Mouse (Mus musculus): ENCODE measurements around the gene Caln1. TPM values are rescaled to one million over a fixed set of nuclear protein-coding genes. Genes with fewer than 3 reads are reported as not detected.

The Caln1 gene
- total RNA-seq, 2 experiments from 2014 or later, result 116 to 124 TPM

- Histone ChIP-seq H3K27ac (no peak overlapping the region), H3K4me3 (no peak overlapping the region)
- intact Hi-C loops (cut with DNase I), result no loop called here
- TF ChIP-seq CTCF (IDR thresholded peaks at IDR 0.05), result no peak
- DNase-seq (ENCODE audit: extremely low spot score in 1 of 2, low spot score in 2 of 2), result no peak
Measured at GRCm38 (mm10) chr5:130400136-130400917, 31.1 kb downstream of the Caln1 start.

GRCm38 (mm10) chr5:130405201-130405600 is 35.9 kb downstream of the Caln1 start:
- intact Hi-C loops (cut with DNase I), result loop anchor here (2.0 to 5.0 kb wide), 3 partner anchors 128 to 448 kb away; no protein-coding TSS in a partner anchor
- Histone ChIP-seq H3K27ac (no peak overlapping the region), H3K4me3 (no peak overlapping the region)
- peak; percentile 93 for TF ChIP-seq CTCF (IDR thresholded peaks at IDR 0.05)
- DNase-seq (ENCODE audit: extremely low spot score in 1 of 2, low spot score in 2 of 2), result peak; percentile 51 to 73

- DNase-seq (ENCODE audit: extremely low spot score in 1 of 2, low spot score in 2 of 2), result no peak
- H3K4me3 ChIP-seq, result no peak overlapping the region
- no peak overlapping the region for H3K27ac ChIP-seq
- TF ChIP-seq CTCF (IDR thresholded peaks at IDR 0.05), result no peak
- intact Hi-C loops (cut with DNase I), result loop anchor here (5.0 kb wide), 2 partner anchors 132 to 403 kb away; no protein-coding TSS in a partner anchor
Measured at GRCm38 (mm10) chr5:130409706-130410105, 40.5 kb downstream of the Caln1 start.

GRCm38 (mm10) chr5:130411516-130411915 is 42.3 kb downstream of the Caln1 start:
- H3K4me3 ChIP-seq, result 0 out of 2 replicates have a peak overlapping the region, but pooled peaks have one; percentile 5
- H3K27ac ChIP-seq, result no peak overlapping the region
- DNase-seq (ENCODE audit: extremely low spot score in 1 of 2, low spot score in 2 of 2), result peak; percentile 31 to 47
- intact Hi-C loops (cut with DNase I), result no loop called here
- TF ChIP-seq CTCF (IDR thresholded peaks at IDR 0.05), result no peak

- intact Hi-C loops (cut with DNase I), result loop anchor here (5.0 kb wide), 1 partner anchor 365 kb away; no protein-coding TSS in a partner anchor
- no peak for TF ChIP-seq CTCF (IDR thresholded peaks at IDR 0.05)
- H3K4me3 ChIP-seq, result no peak overlapping the region
- DNase-seq (ENCODE audit: extremely low spot score in 1 of 2, low spot score in 2 of 2), result no peak
- H3K27ac ChIP-seq, result no peak overlapping the region
Measured at GRCm38 (mm10) chr5:130447438-130447837, 78.2 kb downstream of the Caln1 start.

- no peak for TF ChIP-seq CTCF (IDR thresholded peaks at IDR 0.05)
- peak; percentile 49 to 61 for DNase-seq (ENCODE audit: extremely low spot score in 1 of 2, low spot score in 2 of 2)
- Histone ChIP-seq H3K4me3 (peak overlapping the region; percentile 75), H3K27ac (peak overlapping the region; percentile 90)
- intact Hi-C loops (cut with DNase I), result loop anchor here (2.0 to 5.0 kb wide), 2 partner anchors 364 to 404 kb away; no protein-coding TSS in a partner anchor
Measured at GRCm38 (mm10) chr5:130448491-130448890, 79.2 kb downstream of the Caln1 start.

- no peak for TF ChIP-seq CTCF (IDR thresholded peaks at IDR 0.05)
- DNase-seq (ENCODE audit: extremely low spot score in 1 of 2, low spot score in 2 of 2), result peak; percentile 63 to 78
- intact Hi-C loops (cut with DNase I), result loop anchor here (2.0 to 5.0 kb wide), 2 partner anchors 363 to 404 kb away; no protein-coding TSS in a partner anchor
- Histone ChIP-seq H3K27ac (peak overlapping the region; percentile 90), H3K4me3 (peak overlapping the region; percentile 75)
Measured at GRCm38 (mm10) chr5:130448931-130449856, 79.9 kb downstream of the Caln1 start.

GRCm38 (mm10) chr5:130450031-130450541 is 80.8 kb downstream of the Caln1 start:
- peak; percentile 35 to 46 for DNase-seq (ENCODE audit: extremely low spot score in 1 of 2, low spot score in 2 of 2)
- Histone ChIP-seq H3K4me3 (peak overlapping the region; percentile 75), H3K27ac (peak overlapping the region; percentile 90)
- intact Hi-C loops (cut with DNase I), result loop anchor here (10.0 kb wide), 1 partner anchor 225 kb away; no protein-coding TSS in a partner anchor
- peak; percentile 52 for TF ChIP-seq CTCF (IDR thresholded peaks at IDR 0.05)

- no peak for DNase-seq (ENCODE audit: extremely low spot score in 1 of 2, low spot score in 2 of 2)
- Histone ChIP-seq H3K4me3 (no peak overlapping the region), H3K27ac (no peak overlapping the region)
- no peak for TF ChIP-seq CTCF (IDR thresholded peaks at IDR 0.05)
- intact Hi-C loops (cut with DNase I), result loop anchor here (10.0 kb wide), 1 partner anchor 217 kb away; no protein-coding TSS in a partner anchor
Measured at GRCm38 (mm10) chr5:130458076-130458475, 88.8 kb downstream of the Caln1 start.

GRCm38 (mm10) chr5:130472209-130472608 is 103.0 kb downstream of the Caln1 start:
- TF ChIP-seq CTCF (IDR thresholded peaks at IDR 0.05), result no peak
- intact Hi-C loops (cut with DNase I), result no loop called here
- no peak overlapping the region for H3K27ac ChIP-seq

GRCm38 (mm10) chr5:130474876-130475275 is 105.6 kb downstream of the Caln1 start:
- DNase-seq (ENCODE audit: extremely low spot score in 1 of 2, low spot score in 2 of 2), result no peak
- no peak overlapping the region for H3K27ac ChIP-seq
- H3K4me3 ChIP-seq, result no peak overlapping the region
- TF ChIP-seq CTCF (IDR thresholded peaks at IDR 0.05), result no peak
- intact Hi-C loops (cut with DNase I), result no loop called here

More at GRCm38 (mm10) chr5:130472209-130472608, 103.0 kb downstream of the Caln1 start:
- no peak for DNase-seq (ENCODE audit: extremely low spot score in 1 of 2, low spot score in 2 of 2)
- no peak overlapping the region for H3K4me3 ChIP-seq
